Mouse (Mus musculus): ENCODE measurements around the gene Gpr39. TPM values are rescaled to one million over a fixed set of nuclear protein-coding genes. Genes with fewer than 3 reads are reported as not detected.
A peak's percentile ranks its signal among the peaks of the same experiment; 100 is the strongest.

Gpr39 gene
- polyA plus RNA-seq, 1 experiment from 2014 or later, result not detected

GRCm38 (mm10) chr1:125813141-125813782 lies 136.5 kb downstream of the Gpr39 start:
- WGBS, result 42% methylated on average over 9 of the region's 9 CpGs
- no peak overlapping the region for H3K9ac ChIP-seq (replicated peaks; ENCODE audit: low read depth, low read length)
- H3K27me3 ChIP-seq (ENCODE audit: control insufficient read depth, insufficient read depth, low read length), result no peaks in the 10 kb centered on the region
- H3K36me3 ChIP-seq (ENCODE audit: control insufficient read depth, insufficient read depth, low read length), result no peaks in the 10 kb centered on the region
- no peak overlapping the region for H3K4me2 ChIP-seq (ENCODE audit: low read depth, low read length)
- no peak overlapping the region for H3K4me3 ChIP-seq (ENCODE audit: low read depth, low read length)
- H3K27ac ChIP-seq (ENCODE audit: low read depth, low read length), result no peak overlapping the region
- no peaks in the 10 kb centered on the region for H3K9me3 ChIP-seq (ENCODE audit: control insufficient read depth, low read length)
- H3K4me1 ChIP-seq (ENCODE audit: control insufficient read depth, insufficient read depth, low read length), result no peaks in the 10 kb centered on the region
- ATAC-seq (ENCODE audit: low read depth), result peak; percentile 76; the same call in 1 of the 2 replicates

GRCm38 (mm10) chr1:125821101-125821500 lies 144.3 kb downstream of the Gpr39 start:
- ATAC-seq (ENCODE audit: low read depth), result no peak
- H3K9ac ChIP-seq (replicated peaks; ENCODE audit: low read depth, low read length), result no peak overlapping the region
- no peaks in the 10 kb centered on the region for H3K36me3 ChIP-seq (ENCODE audit: control insufficient read depth, insufficient read depth, low read length)
- H3K4me3 ChIP-seq (ENCODE audit: low read depth, low read length), result no peak overlapping the region
- 55% methylated on average over 7 of the region's 7 CpGs for WGBS
- H3K27ac ChIP-seq (ENCODE audit: low read depth, low read length), result no peak overlapping the region
- H3K4me2 ChIP-seq (ENCODE audit: low read depth, low read length), result no peak overlapping the region
- H3K9me3 ChIP-seq (ENCODE audit: control insufficient read depth, low read length), result no peaks in the 10 kb centered on the region
- no peaks in the 10 kb centered on the region for H3K4me1 ChIP-seq (ENCODE audit: control insufficient read depth, insufficient read depth, low read length)
- no peaks in the 10 kb centered on the region for H3K27me3 ChIP-seq (ENCODE audit: control insufficient read depth, insufficient read depth, low read length)

GRCm38 (mm10) chr1:125823611-125824010 lies 146.8 kb downstream of the Gpr39 start:
- Histone ChIP-seq H3K9me3 (ENCODE audit: control insufficient read depth, low read length) (no peaks in the 10 kb centered on the region), H3K36me3 (ENCODE audit: control insufficient read depth, insufficient read depth, low read length) (no peaks in the 10 kb centered on the region), H3K9ac (replicated peaks; ENCODE audit: low read depth, low read length) (no peak overlapping the region), H3K4me2 (ENCODE audit: low read depth, low read length) (no peak overlapping the region), H3K4me1 (ENCODE audit: control insufficient read depth, insufficient read depth, low read length) (no peaks in the 10 kb centered on the region), H3K27ac (ENCODE audit: low read depth, low read length) (no peak overlapping the region), H3K27me3 (ENCODE audit: control insufficient read depth, insufficient read depth, low read length) (no peaks in the 10 kb centered on the region), H3K4me3 (ENCODE audit: low read depth, low read length) (no peak overlapping the region)
- ATAC-seq (ENCODE audit: low read depth), result no peak
- 89% methylated on average over 4 of the region's 4 CpGs for WGBS

- WGBS, result 55% methylated on average over 1 of the region's 1 CpGs
- peaks cover 4% of the 10 kb centered on the region; the same call in 1 of the 2 replicates for H3K4me1 ChIP-seq (ENCODE audit: control insufficient read depth, insufficient read depth, low read length)
- H3K9ac ChIP-seq (replicated peaks; ENCODE audit: low read depth, low read length), result no peak overlapping the region
- no peaks in the 10 kb centered on the region for H3K27me3 ChIP-seq (ENCODE audit: control insufficient read depth, insufficient read depth, low read length)
- no peak overlapping the region for H3K27ac ChIP-seq (ENCODE audit: low read depth, low read length)
- no peaks in the 10 kb centered on the region for H3K36me3 ChIP-seq (ENCODE audit: control insufficient read depth, insufficient read depth, low read length)
- no peak overlapping the region for H3K4me3 ChIP-seq (ENCODE audit: low read depth, low read length)
- H3K9me3 ChIP-seq (ENCODE audit: control insufficient read depth, low read length), result no peaks in the 10 kb centered on the region
- H3K4me2 ChIP-seq (ENCODE audit: low read depth, low read length), result no peak overlapping the region
- ATAC-seq (ENCODE audit: low read depth), result no peak
Observed at GRCm38 (mm10) chr1:125837507-125837906, 160.7 kb downstream of the Gpr39 start.

- Histone ChIP-seq H3K36me3 (ENCODE audit: control insufficient read depth, insufficient read depth, low read length) (no peaks in the 10 kb centered on the region), H3K4me1 (ENCODE audit: control insufficient read depth, insufficient read depth, low read length) (peaks cover 4% of the 10 kb centered on the region; the same call in 1 of the 2 replicates), H3K9me3 (ENCODE audit: control insufficient read depth, low read length) (no peaks in the 10 kb centered on the region), H3K27ac (ENCODE audit: low read depth, low read length) (no peak overlapping the region), H3K9ac (replicated peaks; ENCODE audit: low read depth, low read length) (no peak overlapping the region), H3K27me3 (ENCODE audit: control insufficient read depth, insufficient read depth, low read length) (no peaks in the 10 kb centered on the region), H3K4me2 (ENCODE audit: low read depth, low read length) (no peak overlapping the region), H3K4me3 (ENCODE audit: low read depth, low read length) (no peak overlapping the region)
- ATAC-seq (ENCODE audit: low read depth), result no peak
- 48% methylated on average over 13 of the region's 13 CpGs for WGBS
Observed at GRCm38 (mm10) chr1:125839746-125840392, 163.1 kb downstream of the Gpr39 start.

- ATAC-seq (ENCODE audit: low read depth), result no peak
- WGBS, result 6% methylated on average over 5 of the region's 5 CpGs
- H3K4me2 ChIP-seq (ENCODE audit: low read depth, low read length), result no peak overlapping the region
- H3K4me3 ChIP-seq (ENCODE audit: low read depth, low read length), result no peak overlapping the region
- H3K9ac ChIP-seq (replicated peaks; ENCODE audit: low read depth, low read length), result no peak overlapping the region
- no peaks in the 10 kb centered on the region for H3K9me3 ChIP-seq (ENCODE audit: control insufficient read depth, low read length)
- no peaks in the 10 kb centered on the region for H3K27me3 ChIP-seq (ENCODE audit: control insufficient read depth, insufficient read depth, low read length)
- H3K36me3 ChIP-seq (ENCODE audit: control insufficient read depth, insufficient read depth, low read length), result no peaks in the 10 kb centered on the region
- H3K4me1 ChIP-seq (ENCODE audit: control insufficient read depth, insufficient read depth, low read length), result no peaks in the 10 kb centered on the region
- no peak overlapping the region for H3K27ac ChIP-seq (ENCODE audit: low read depth, low read length)
Observed at GRCm38 (mm10) chr1:125854646-125855045, 177.9 kb downstream of the Gpr39 start.

GRCm38 (mm10) chr1:125858631-125859030 lies 181.8 kb downstream of the Gpr39 start:
- no peak for ATAC-seq (ENCODE audit: low read depth)
- Histone ChIP-seq H3K4me1 (ENCODE audit: control insufficient read depth, insufficient read depth, low read length) (no peaks in the 10 kb centered on the region), H3K9ac (replicated peaks; ENCODE audit: low read depth, low read length) (no peak overlapping the region), H3K4me2 (ENCODE audit: low read depth, low read length) (no peak overlapping the region), H3K27me3 (ENCODE audit: control insufficient read depth, insufficient read depth, low read length) (no peaks in the 10 kb centered on the region), H3K36me3 (ENCODE audit: control insufficient read depth, insufficient read depth, low read length) (no peaks in the 10 kb centered on the region), H3K4me3 (ENCODE audit: low read depth, low read length) (no peak overlapping the region), H3K27ac (ENCODE audit: low read depth, low read length) (no peak overlapping the region), H3K9me3 (ENCODE audit: control insufficient read depth, low read length) (no peaks in the 10 kb centered on the region)
- WGBS, result 55% methylated on average over 5 of the region's 5 CpGs

- ATAC-seq (ENCODE audit: low read depth), result no peak
- Histone ChIP-seq H3K9ac (replicated peaks; ENCODE audit: low read depth, low read length) (no peak overlapping the region), H3K27ac (ENCODE audit: low read depth, low read length) (no peak overlapping the region), H3K9me3 (ENCODE audit: control insufficient read depth, low read length) (no peaks in the 10 kb centered on the region), H3K4me3 (ENCODE audit: low read depth, low read length) (no peak overlapping the region), H3K4me2 (ENCODE audit: low read depth, low read length) (no peak overlapping the region), H3K36me3 (ENCODE audit: control insufficient read depth, insufficient read depth, low read length) (no peaks in the 10 kb centered on the region), H3K4me1 (ENCODE audit: control insufficient read depth, insufficient read depth, low read length) (no peaks in the 10 kb centered on the region), H3K27me3 (ENCODE audit: control insufficient read depth, insufficient read depth, low read length) (no peaks in the 10 kb centered on the region)
- 29% methylated on average over 7 of the region's 7 CpGs for WGBS
Observed at GRCm38 (mm10) chr1:125870056-125870455, 193.3 kb downstream of the Gpr39 start.

- Histone ChIP-seq H3K9me3 (ENCODE audit: control insufficient read depth, low read length) (no peaks in the 10 kb centered on the region), H3K9ac (replicated peaks; ENCODE audit: low read depth, low read length) (no peak overlapping the region), H3K4me3 (ENCODE audit: low read depth, low read length) (no peak overlapping the region), H3K36me3 (ENCODE audit: control insufficient read depth, insufficient read depth, low read length) (no peaks in the 10 kb centered on the region), H3K27ac (ENCODE audit: low read depth, low read length) (no peak overlapping the region), H3K4me2 (ENCODE audit: low read depth, low read length) (no peak overlapping the region), H3K27me3 (ENCODE audit: control insufficient read depth, insufficient read depth, low read length) (no peaks in the 10 kb centered on the region), H3K4me1 (ENCODE audit: control insufficient read depth, insufficient read depth, low read length) (no peaks in the 10 kb centered on the region)
- no peak for ATAC-seq (ENCODE audit: low read depth)
- 69% methylated on average over 9 of the region's 9 CpGs for WGBS
Observed at GRCm38 (mm10) chr1:125893158-125893557, 216.4 kb downstream of the Gpr39 start.
